Mouse (Mus musculus) urinary bladder, adult 18-20 months (tissue): ENCODE results near the gene Iffo1.

ENCODE experiments used
- DNase-seq, 2 experiments: peaks; one replicate each; pipeline ENCODE4 v3.0.0; 2022; ENCODE audit warnings: low spot score in 2 of 2, mixed read lengths in 2 of 2

Iffo1 gene

DNA sequence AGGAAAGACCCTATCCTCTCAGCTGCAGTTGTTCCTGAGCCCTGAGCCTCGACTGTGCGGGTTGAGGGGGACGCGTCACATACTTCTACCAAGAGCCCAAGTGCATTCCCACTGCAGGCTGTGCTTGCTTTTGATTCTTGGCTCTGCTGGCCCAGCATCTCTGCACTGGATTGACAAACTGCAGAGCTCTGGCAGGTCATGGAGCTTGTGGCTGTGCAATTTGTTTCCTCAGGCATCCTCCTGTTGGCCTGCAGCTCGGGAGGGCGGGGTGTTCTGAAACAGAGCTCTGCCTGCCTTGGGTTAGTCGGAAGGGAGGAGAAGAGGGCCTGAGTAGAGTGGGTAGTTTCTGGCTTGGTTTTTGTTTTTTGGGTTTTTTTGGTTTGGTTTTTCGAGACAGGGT, 2.6 kb upstream of the Iffo1 start:
- DNase-seq: no peak

DNA sequence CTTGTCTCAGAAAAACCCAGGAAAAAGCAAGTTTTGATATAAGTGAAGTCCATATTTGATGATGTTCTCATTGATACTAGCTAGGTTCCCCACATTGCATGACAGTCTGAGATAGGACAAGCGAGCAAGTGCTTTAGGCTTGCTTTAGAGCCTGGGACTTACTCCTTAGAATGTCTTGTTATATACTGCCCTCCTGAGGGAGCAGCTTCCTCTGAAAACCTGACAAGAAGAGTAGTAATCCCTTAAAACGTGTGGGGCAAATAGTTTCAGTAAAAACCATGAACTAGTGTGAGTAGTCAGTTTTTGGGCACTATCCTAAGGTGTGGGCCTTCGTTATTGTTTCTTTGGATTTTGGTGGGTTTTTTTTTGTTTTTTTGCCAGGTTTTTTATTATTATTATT, 1.9 kb upstream of the Iffo1 start:
- DNase-seq: no peak

- DNase-seq: no peak
Observed at GRCm38 (mm10) chr6:125143904-125144303, 1.1 kb upstream of the Iffo1 start.

GRCm38 (mm10) chr6:125145479-125145951, 474 bp downstream of the Iffo1 start:
- no peak for DNase-seq

DNA sequence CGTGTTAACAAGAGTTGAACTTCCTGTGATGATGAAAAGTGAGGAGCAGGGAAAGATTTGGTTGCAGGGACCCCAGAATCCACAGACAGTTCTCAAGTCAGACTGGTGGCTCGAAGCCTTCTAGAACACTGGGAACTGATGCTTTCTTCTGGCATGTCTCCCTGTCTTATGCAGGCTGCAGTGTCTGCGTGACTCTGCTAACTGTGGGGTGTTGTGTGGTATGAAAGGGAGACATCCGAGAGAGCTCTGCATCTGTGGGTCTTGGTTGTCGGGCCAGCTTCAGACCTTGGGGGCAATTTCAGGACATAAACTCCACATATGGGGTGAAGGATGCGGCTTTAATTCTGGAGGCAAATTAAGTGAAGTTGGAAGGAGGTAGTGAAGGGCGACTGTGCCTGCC, 1.1 kb downstream of the Iffo1 start:
- DNase-seq: no peak

DNA sequence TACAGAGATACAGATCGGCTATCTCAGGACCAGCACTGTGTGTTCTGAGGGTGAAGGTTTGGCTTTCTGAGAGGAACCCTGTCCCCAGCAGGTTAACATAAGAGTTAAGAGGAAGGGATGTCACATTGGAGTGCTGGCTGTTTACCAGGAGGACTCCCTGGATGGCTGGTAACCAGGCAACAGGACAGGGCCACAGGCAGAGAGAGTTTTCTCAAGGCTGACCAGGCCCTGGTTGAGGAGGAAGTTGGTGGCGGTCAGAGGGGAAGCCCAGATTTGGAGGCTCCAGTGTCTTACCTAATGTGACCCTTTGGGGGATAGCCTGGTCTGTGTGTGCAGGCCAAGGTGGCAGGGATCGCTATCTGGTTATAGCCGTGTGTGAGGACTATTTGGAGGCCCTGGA, 1.8 kb downstream of the Iffo1 start:
- no peak for DNase-seq

GRCm38 (mm10) chr6:125147329-125147728, 2.3 kb downstream of the Iffo1 start:
- no peak for DNase-seq

GRCm38 (mm10) chr6:125148251-125148925, 3.3 kb downstream of the Iffo1 start:
- no peak for DNase-seq

- DNase-seq: no peak
Observed at GRCm38 (mm10) chr6:125148926-125149568, 4.0 kb downstream of the Iffo1 start.

DNA sequence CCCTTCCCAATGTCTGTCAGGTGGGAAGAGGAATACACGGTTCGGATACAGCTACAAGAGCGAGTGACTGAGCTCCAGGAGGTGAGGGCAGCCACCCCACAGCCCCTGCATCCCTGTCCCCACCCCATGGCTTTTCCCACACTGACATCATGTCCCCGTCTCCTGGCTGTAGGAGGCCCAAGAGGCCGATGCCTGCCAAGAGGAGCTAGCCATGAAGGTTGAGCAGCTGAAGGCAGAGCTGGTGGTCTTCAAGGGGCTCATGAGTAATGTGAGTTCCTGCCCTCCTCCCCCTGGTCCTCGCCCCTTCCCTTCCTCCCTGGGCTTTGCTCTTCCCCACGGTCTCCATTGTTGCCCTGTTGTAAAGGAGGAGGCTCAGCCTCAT, 4.5 kb downstream of the Iffo1 start:
- no peak for DNase-seq

- peak in 1 of 2 experiments; percentile 64 for DNase-seq
Observed at GRCm38 (mm10) chr6:125152212-125153017, 7.4 kb downstream of the Iffo1 start.

GRCm38 (mm10) chr6:125153018-125153389, 8.0 kb downstream of the Iffo1 start:
- DNase-seq: no peak

DNA sequence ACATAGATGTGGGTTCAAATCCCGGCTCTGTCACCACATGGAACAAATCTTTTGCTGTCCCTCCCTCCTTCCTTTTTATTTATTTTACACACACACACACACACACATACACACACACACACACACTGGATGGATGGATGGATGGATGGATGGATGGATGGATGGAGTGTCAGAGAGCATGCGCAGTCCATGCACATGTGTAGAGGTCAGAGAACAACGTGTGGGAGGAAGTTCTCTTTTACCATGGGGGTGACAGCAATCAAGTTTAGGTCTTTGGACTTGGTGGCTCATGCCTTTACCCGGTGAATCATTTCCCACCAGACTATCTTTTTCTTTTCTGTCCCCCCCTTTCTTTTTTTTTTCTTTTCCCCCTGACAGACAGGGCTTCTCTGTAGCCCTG, 8.6 kb downstream of the Iffo1 start:
- DNase-seq: no peak

DNA sequence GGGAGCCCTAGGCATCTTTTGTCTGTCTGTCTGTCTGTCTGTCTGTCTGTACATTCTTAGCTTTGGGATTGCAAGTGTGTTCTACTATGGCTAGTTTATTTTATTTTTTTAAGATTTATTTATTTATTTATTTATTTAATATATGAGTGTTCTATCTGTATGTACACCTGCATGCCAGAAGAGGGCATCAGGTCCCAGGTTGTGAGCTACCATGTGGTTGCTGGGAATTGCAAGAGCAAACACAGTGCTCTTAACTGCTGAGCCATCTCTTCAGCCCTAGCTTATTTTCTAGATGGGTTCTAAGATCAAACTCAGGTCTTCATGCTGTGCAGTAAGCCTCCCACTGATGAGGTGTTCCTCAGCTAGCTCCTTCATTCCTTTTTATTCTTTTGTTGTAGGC, 9.5 kb downstream of the Iffo1 start:
- DNase-seq: no peak

GRCm38 (mm10) chr6:125155262-125155661, 10.2 kb downstream of the Iffo1 start:
- no peak for DNase-seq

GRCm38 (mm10) chr6:125156491-125156890, 11.4 kb downstream of the Iffo1 start:
- DNase-seq: no peak

- DNase-seq: no peak
Observed at GRCm38 (mm10) chr6:125156903-125157614, 12.0 kb downstream of the Iffo1 start.

DNA sequence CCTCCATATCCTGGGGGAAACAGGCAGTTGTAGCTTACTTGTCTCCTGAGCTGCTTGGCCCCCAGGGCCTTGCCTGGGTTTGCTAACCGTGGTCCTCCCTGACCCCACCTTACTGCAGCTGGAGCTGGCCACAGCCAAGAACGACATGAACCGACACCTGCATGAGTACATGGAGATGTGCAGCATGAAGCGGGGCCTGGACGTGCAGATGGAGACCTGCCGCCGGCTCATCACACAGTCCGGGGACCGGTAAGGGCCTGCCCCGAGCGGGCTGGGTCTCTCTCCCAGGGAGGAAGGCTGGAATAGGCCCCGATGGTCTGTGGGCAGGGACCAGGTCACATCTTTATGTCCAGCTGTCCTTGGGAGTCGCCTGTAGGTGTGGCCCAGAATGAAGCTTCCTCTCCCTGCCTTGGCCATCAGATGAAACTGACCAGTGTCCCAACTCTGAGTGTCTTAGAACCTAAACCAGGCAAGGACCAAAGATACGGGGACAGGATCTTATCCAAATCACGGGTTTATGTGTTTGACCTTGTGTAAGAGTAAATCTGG, 14.0 kb downstream of the Iffo1 start:
- no peak for DNase-seq

- DNase-seq: no peak
Observed at GRCm38 (mm10) chr6:125159773-125160557, 14.9 kb downstream of the Iffo1 start.

GRCm38 (mm10) chr6:125160558-125160853, 15.5 kb downstream of the Iffo1 start:
- DNase-seq: no peak
